Mouse (Mus musculus): ENCODE measurements around the gene Ccdc71. TPM values are rescaled to one million over a fixed set of nuclear protein-coding genes. Genes with fewer than 3 reads are reported as not detected.

Ccdc71 gene
- polyA plus RNA-seq, 1 experiment from 2014 or later = 48.8 TPM

DNA sequence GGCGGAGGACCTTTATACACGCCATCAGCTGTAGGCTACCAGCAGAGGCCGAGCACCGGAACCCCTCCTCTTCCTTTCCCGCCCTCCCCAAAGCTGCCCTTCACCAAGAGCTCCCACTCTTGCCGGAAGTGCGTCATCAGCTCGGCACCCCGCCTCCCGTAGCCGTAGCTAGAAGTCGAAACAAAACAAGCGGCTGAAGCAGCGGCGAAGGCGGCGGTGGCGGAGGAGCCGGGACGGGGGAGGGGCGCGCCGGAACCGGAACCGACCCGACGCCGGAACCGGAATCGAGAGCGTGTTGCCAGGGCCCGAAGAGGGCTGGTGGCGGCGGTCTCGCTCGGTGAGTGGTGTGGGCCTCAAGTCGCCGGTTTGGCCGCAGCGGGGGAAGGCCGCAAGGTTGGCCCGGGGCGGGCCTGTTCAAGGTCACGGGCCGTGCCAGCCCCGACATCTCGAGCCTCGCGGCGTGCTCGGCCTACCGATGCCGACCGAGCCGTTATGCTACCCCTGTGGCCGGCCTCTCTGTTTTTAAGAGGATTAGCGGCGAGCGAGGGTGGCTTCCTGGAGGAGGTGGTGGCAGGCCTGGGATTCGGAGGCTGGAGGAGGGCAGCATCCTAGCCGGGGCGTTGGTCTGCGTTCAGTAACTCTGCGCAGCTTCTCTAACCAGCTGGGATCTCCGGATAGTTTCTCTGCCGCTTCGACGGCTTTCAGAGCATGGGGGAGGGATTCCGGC is 30.4 kb downstream of the Ccdc71 start, which contains the start of gene Usp19:
TSS of gene Usp19 (plus strand) at position 44 of the 727 bp plus-strand sequence.
- Histone ChIP-seq H3K4me1 (ENCODE audit: control insufficient read depth, insufficient read depth, low read length) (peaks cover 18% of the 10 kb centered on the region), H3K4me2 (ENCODE audit: low read length) (peak within 1 kb of the TSS; percentile 94), H3K36me3 (ENCODE audit: control insufficient read depth, insufficient read depth, low read length) (peaks cover 39% of the 10 kb centered on the region), H3K9me3 (ENCODE audit: control insufficient read depth, low read length) (no peaks in the 10 kb centered on the region), H3K4me3 (replicated peaks; ENCODE audit: low read depth, low read length) (peak within 1 kb of the TSS; percentile 98), H3K27ac (replicated peaks; ENCODE audit: low read depth, low read length) (peak within 1 kb of the TSS; percentile 97), H3K9ac (replicated peaks; ENCODE audit: low read length) (peak within 1 kb of the TSS; percentile 95), H3K27me3 (ENCODE audit: control insufficient read depth, insufficient read depth, low read length) (no peaks in the 10 kb centered on the region)
- under 1% methylated on average over 69 of the region's 69 CpGs for WGBS
- peak; percentile 94 for ATAC-seq (ENCODE audit: low FRiP score, low TSS enrichment)
- peak; percentile 99 for DNase-seq

- Histone ChIP-seq H3K4me1 (ENCODE audit: control insufficient read depth, insufficient read depth, low read length) (peaks cover 18% of the 10 kb centered on the region), H3K9me3 (ENCODE audit: control insufficient read depth, low read length) (no peaks in the 10 kb centered on the region), H3K36me3 (ENCODE audit: control insufficient read depth, insufficient read depth, low read length) (peaks cover 44% of the 10 kb centered on the region), H3K27ac (replicated peaks; ENCODE audit: low read depth, low read length) (peak overlapping the region; percentile 97), H3K4me3 (replicated peaks; ENCODE audit: low read depth, low read length) (peak overlapping the region; percentile 98), H3K4me2 (ENCODE audit: low read length) (peak overlapping the region; percentile 94), H3K27me3 (ENCODE audit: control insufficient read depth, insufficient read depth, low read length) (no peaks in the 10 kb centered on the region), H3K9ac (replicated peaks; ENCODE audit: low read length) (peak overlapping the region; percentile 95)
- no peak for ATAC-seq (ENCODE audit: low FRiP score, low TSS enrichment)
- DNase-seq = no peak
- 14% methylated on average over 12 of the region's 12 CpGs for WGBS
Observed at GRCm38 (mm10) chr9:108491286-108491580, 30.9 kb downstream of the Ccdc71 start.

DNA sequence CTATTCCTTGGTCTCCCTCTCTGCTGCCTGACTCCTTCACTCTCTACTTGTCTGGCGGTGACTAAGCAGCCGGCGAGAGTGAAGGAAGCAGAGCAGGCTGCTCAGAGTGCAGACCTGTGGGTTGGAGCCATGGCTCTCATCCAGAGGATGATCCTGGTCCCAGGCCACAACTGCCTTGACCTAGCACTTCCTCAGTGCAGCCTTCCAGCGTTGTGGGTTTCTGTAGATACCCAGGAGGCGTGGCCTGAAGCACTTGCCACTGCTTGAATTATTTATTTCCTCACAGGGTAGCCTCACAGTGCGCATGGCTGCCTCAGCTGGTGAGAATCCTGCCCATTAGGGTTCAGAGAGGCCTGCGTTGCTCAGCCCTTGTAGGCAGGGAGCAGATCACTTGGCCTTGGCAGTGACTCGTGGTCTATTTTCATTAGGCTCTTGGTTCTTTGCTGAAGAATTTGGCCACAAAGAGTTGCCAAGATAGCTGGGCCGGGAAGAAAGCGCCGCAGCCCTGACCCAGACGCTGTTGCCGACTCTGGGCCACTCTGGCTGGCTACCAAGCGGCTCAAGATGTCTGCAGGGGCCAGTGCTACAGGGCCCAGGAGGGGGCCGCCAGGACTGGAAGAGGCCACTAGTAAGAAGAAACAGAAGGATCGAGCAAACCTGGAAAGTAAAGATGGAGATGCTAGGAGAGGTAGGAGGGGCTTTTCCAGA is 31.9 kb downstream of the Ccdc71 start:
- H3K4me1 ChIP-seq (ENCODE audit: control insufficient read depth, insufficient read depth, low read length) = peaks cover 18% of the 10 kb centered on the region
- H3K27me3 ChIP-seq (ENCODE audit: control insufficient read depth, insufficient read depth, low read length) = no peaks in the 10 kb centered on the region
- DNase-seq (no peak), ATAC-seq (ENCODE audit: low FRiP score, low TSS enrichment) (no peak)
- no peak overlapping the region for H3K27ac ChIP-seq (replicated peaks; ENCODE audit: low read depth, low read length)
- H3K4me3 ChIP-seq (replicated peaks; ENCODE audit: low read depth, low read length) = no peak overlapping the region
- H3K9me3 ChIP-seq (ENCODE audit: control insufficient read depth, low read length) = no peaks in the 10 kb centered on the region
- H3K4me2 ChIP-seq (ENCODE audit: low read length) = peak overlapping the region; percentile 94
- 88% methylated on average over 16 of the region's 16 CpGs for WGBS
- peak overlapping the region; percentile 95 for H3K9ac ChIP-seq (replicated peaks; ENCODE audit: low read length)
- peaks cover 52% of the 10 kb centered on the region for H3K36me3 ChIP-seq (ENCODE audit: control insufficient read depth, insufficient read depth, low read length)

- H3K27ac ChIP-seq (replicated peaks; ENCODE audit: low read depth, low read length) = no peak overlapping the region
- WGBS = 95% methylated on average over 8 of the region's 8 CpGs
- H3K4me2 ChIP-seq (ENCODE audit: low read length) = no peak overlapping the region
- no peak overlapping the region for H3K9ac ChIP-seq (replicated peaks; ENCODE audit: low read length)
- DNase-seq (no peak), ATAC-seq (ENCODE audit: low FRiP score, low TSS enrichment) (no peak)
- no peaks in the 10 kb centered on the region for H3K27me3 ChIP-seq (ENCODE audit: control insufficient read depth, insufficient read depth, low read length)
- H3K4me3 ChIP-seq (replicated peaks; ENCODE audit: low read depth, low read length) = no peak overlapping the region
- H3K4me1 ChIP-seq (ENCODE audit: control insufficient read depth, insufficient read depth, low read length) = peaks cover 18% of the 10 kb centered on the region
- H3K36me3 ChIP-seq (ENCODE audit: control insufficient read depth, insufficient read depth, low read length) = peaks cover 62% of the 10 kb centered on the region
- no peaks in the 10 kb centered on the region for H3K9me3 ChIP-seq (ENCODE audit: control insufficient read depth, low read length)
Observed at GRCm38 (mm10) chr9:108493246-108493645, 32.9 kb downstream of the Ccdc71 start.

GRCm38 (mm10) chr9:108494146-108494825 is 34.0 kb downstream of the Ccdc71 start:
- peaks cover 73% of the 10 kb centered on the region for H3K36me3 ChIP-seq (ENCODE audit: control insufficient read depth, insufficient read depth, low read length)
- 93% methylated on average over 19 of the region's 19 CpGs for WGBS
- DNase-seq = no peak
- no peak overlapping the region for H3K27ac ChIP-seq (replicated peaks; ENCODE audit: low read depth, low read length)
- H3K9ac ChIP-seq (replicated peaks; ENCODE audit: low read length) = no peak overlapping the region
- peaks cover 18% of the 10 kb centered on the region for H3K4me1 ChIP-seq (ENCODE audit: control insufficient read depth, insufficient read depth, low read length)
- no peak overlapping the region for H3K4me2 ChIP-seq (ENCODE audit: low read length)
- H3K27me3 ChIP-seq (ENCODE audit: control insufficient read depth, insufficient read depth, low read length) = no peaks in the 10 kb centered on the region
- no peak for ATAC-seq (ENCODE audit: low FRiP score, low TSS enrichment)
- H3K9me3 ChIP-seq (ENCODE audit: control insufficient read depth, low read length) = no peaks in the 10 kb centered on the region
- no peak overlapping the region for H3K4me3 ChIP-seq (replicated peaks; ENCODE audit: low read depth, low read length)

DNA sequence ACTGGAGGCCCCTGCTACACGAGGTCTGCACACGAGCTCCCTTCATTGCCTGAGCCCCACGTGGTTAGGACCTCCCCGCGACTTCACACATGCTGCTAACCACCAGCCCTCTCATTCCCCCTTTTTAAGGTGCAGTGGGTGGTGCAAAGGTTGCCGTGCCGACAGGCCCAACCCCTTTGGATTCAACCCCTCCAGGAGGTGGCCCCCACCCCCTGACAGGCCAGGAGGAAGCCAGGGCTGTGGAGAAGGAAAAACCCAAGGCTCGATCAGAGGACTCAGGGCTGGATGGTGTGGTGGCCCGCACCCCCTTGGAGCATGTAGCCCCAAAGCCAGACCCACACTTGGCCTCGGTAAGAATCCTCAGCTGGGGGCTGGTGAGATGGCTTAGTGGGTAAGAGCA is 34.6 kb downstream of the Ccdc71 start:
- no peak for ATAC-seq (ENCODE audit: low FRiP score, low TSS enrichment)
- H3K27ac ChIP-seq (replicated peaks; ENCODE audit: low read depth, low read length) = no peak overlapping the region
- H3K36me3 ChIP-seq (ENCODE audit: control insufficient read depth, insufficient read depth, low read length) = peaks cover 79% of the 10 kb centered on the region
- no peak overlapping the region for H3K9ac ChIP-seq (replicated peaks; ENCODE audit: low read length)
- H3K27me3 ChIP-seq (ENCODE audit: control insufficient read depth, insufficient read depth, low read length) = no peaks in the 10 kb centered on the region
- no peaks in the 10 kb centered on the region for H3K9me3 ChIP-seq (ENCODE audit: control insufficient read depth, low read length)
- DNase-seq = no peak
- WGBS = 83% methylated on average over 10 of the region's 10 CpGs
- H3K4me2 ChIP-seq (ENCODE audit: low read length) = no peak overlapping the region
- H3K4me3 ChIP-seq (replicated peaks; ENCODE audit: low read depth, low read length) = no peak overlapping the region
- H3K4me1 ChIP-seq (ENCODE audit: control insufficient read depth, insufficient read depth, low read length) = peaks cover 14% of the 10 kb centered on the region

GRCm38 (mm10) chr9:108499231-108499630 is 38.9 kb downstream of the Ccdc71 start:
- no peaks in the 10 kb centered on the region for H3K9me3 ChIP-seq (ENCODE audit: control insufficient read depth, low read length)
- H3K9ac ChIP-seq (replicated peaks; ENCODE audit: low read length) = no peak overlapping the region
- ATAC-seq (ENCODE audit: low FRiP score, low TSS enrichment) = no peak
- no peaks in the 10 kb centered on the region for H3K4me1 ChIP-seq (ENCODE audit: control insufficient read depth, insufficient read depth, low read length)
- H3K4me3 ChIP-seq (replicated peaks; ENCODE audit: low read depth, low read length) = no peak overlapping the region
- H3K27me3 ChIP-seq (ENCODE audit: control insufficient read depth, insufficient read depth, low read length) = no peaks in the 10 kb centered on the region
- 95% methylated on average over 7 of the region's 7 CpGs for WGBS
- H3K27ac ChIP-seq (replicated peaks; ENCODE audit: low read depth, low read length) = no peak overlapping the region
- H3K4me2 ChIP-seq (ENCODE audit: low read length) = no peak overlapping the region
- peaks cover 95% of the 10 kb centered on the region for H3K36me3 ChIP-seq (ENCODE audit: control insufficient read depth, insufficient read depth, low read length)
- no peak for DNase-seq

DNA sequence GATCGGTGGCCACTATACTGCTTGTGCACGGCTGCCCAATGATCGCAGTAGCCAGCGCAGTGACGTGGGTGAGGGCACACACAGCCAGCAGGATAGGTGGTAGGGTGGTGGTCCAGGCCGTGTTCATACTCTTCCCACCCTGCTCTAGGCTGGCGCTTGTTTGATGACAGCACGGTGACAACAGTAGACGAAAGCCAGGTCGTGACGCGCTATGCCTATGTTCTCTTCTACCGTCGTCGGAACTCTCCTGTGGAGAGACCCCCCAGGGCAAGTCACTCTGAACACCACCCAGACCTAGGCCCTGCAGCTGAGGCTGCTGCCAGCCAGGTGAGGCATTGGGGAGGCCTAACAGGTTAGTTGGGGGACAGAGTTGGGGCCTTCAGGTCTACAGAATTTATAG is 39.6 kb downstream of the Ccdc71 start:
- DNase-seq = no peak
- no peak overlapping the region for H3K9ac ChIP-seq (replicated peaks; ENCODE audit: low read length)
- no peak for ATAC-seq (ENCODE audit: low FRiP score, low TSS enrichment)
- no peak overlapping the region for H3K4me3 ChIP-seq (replicated peaks; ENCODE audit: low read depth, low read length)
- H3K27me3 ChIP-seq (ENCODE audit: control insufficient read depth, insufficient read depth, low read length) = no peaks in the 10 kb centered on the region
- H3K36me3 ChIP-seq (ENCODE audit: control insufficient read depth, insufficient read depth, low read length) = peaks cover 88% of the 10 kb centered on the region
- H3K9me3 ChIP-seq (ENCODE audit: control insufficient read depth, low read length) = no peaks in the 10 kb centered on the region
- no peak overlapping the region for H3K27ac ChIP-seq (replicated peaks; ENCODE audit: low read depth, low read length)
- WGBS = 95% methylated on average over 15 of the region's 15 CpGs
- H3K4me1 ChIP-seq (ENCODE audit: control insufficient read depth, insufficient read depth, low read length) = no peaks in the 10 kb centered on the region
- no peak overlapping the region for H3K4me2 ChIP-seq (ENCODE audit: low read length)
